Mouse (Mus musculus): ENCODE results near the gene Gart. TPM values are rescaled to one million over a fixed set of nuclear protein-coding genes. Genes with fewer than 3 reads are reported as not detected.

Gart gene
- 7.3 TPM for polyA plus RNA-seq (2014; fragmentation: Illumina TruSeq; extraction: RNeasy Lipid Tissue Mini Kit (QIAGEN cat#74804); ENCODE audit: low read depth, low replicate concordance)

GRCm38 (mm10) chr16:91646681-91647419, at the start of gene Gart:
Gart (minus strand) TSS chr16:91646952.

GRCm38 (mm10) chr16:91688619-91689334, 42.0 kb upstream of the Gart start, which contains the start of gene Donson:
Donson (minus strand) TSS chr16:91688770.

GRCm38 (mm10) chr16:91647461-91648219, 888 bp upstream of the Gart start, which contains the start of gene Son:
Son (plus strand) TSS chr16:91647506.

GRCm38 (mm10) chr16:91618511-91619501, 27.9 kb downstream of the Gart start, which contains the start of gene Dnajc28:
Dnajc28 (minus strand) TSS chr16:91619026.

GRCm38 (mm10) chr16:91597672-91598010, 49.1 kb downstream of the Gart start, which contains the start of gene Tmem50b:
Tmem50b (minus strand) TSS chr16:91597800.

Other genes with a start within 250 kb of the Gart start
- gene Il10rb, start 240.8 kb downstream of the Gart start, polyA plus RNA-seq (2014; fragmentation: Illumina TruSeq; extraction: RNeasy Lipid Tissue Mini Kit (QIAGEN cat#74804); ENCODE audit: low read depth, low replicate concordance), result 7.9 TPM
- 39.1 TPM for gene Ifnar1, start 161.7 kb downstream of the Gart start, polyA plus RNA-seq (2014; fragmentation: Illumina TruSeq; extraction: RNeasy Lipid Tissue Mini Kit (QIAGEN cat#74804); ENCODE audit: low read depth, low replicate concordance)
- 7.8 TPM for gene Ifngr2, start 99.9 kb downstream of the Gart start, polyA plus RNA-seq (2014; fragmentation: Illumina TruSeq; extraction: RNeasy Lipid Tissue Mini Kit (QIAGEN cat#74804); ENCODE audit: low read depth, low replicate concordance)
- 5.9 TPM for gene Tmem50b, start 49.2 kb downstream of the Gart start, polyA plus RNA-seq (2014; fragmentation: Illumina TruSeq; extraction: RNeasy Lipid Tissue Mini Kit (QIAGEN cat#74804); ENCODE audit: low read depth, low replicate concordance)
- gene Dnajc28, start 27.9 kb downstream of the Gart start, polyA plus RNA-seq (2014; fragmentation: Illumina TruSeq; extraction: RNeasy Lipid Tissue Mini Kit (QIAGEN cat#74804); ENCODE audit: low read depth, low replicate concordance), result 13.2 TPM
- gene Son, start 554 bp upstream of the Gart start, polyA plus RNA-seq (2014; fragmentation: Illumina TruSeq; extraction: RNeasy Lipid Tissue Mini Kit (QIAGEN cat#74804); ENCODE audit: low read depth, low replicate concordance), result 189 TPM
- 3.4 TPM for gene Donson, start 41.8 kb upstream of the Gart start, polyA plus RNA-seq (2014; fragmentation: Illumina TruSeq; extraction: RNeasy Lipid Tissue Mini Kit (QIAGEN cat#74804); ENCODE audit: low read depth, low replicate concordance)
- gene Cryzl1, start 82.0 kb upstream of the Gart start, polyA plus RNA-seq (2014; fragmentation: Illumina TruSeq; extraction: RNeasy Lipid Tissue Mini Kit (QIAGEN cat#74804); ENCODE audit: low read depth, low replicate concordance), result 31.1 TPM
- 9.7 TPM for gene Itsn1, start 82.3 kb upstream of the Gart start, polyA plus RNA-seq (2014; fragmentation: Illumina TruSeq; extraction: RNeasy Lipid Tissue Mini Kit (QIAGEN cat#74804); ENCODE audit: low read depth, low replicate concordance)